Mouse (Mus musculus): Measurements from ENCODE around the gene Mageb5.
"Not testable (repeated sequence)": the region's sequence is repeated elsewhere in the genome, so short reads cannot be mapped to it uniquely, and the experiment has no call there.

Gene Mageb5

GRCm38 (mm10) chrX:91782918-91783317, at the start of gene Mageb5:
Gene Mageb5, minus strand, starts transcription at chrX:91783018.
- DNase-seq (ENCODE audit: low read depth, low spot score) = not testable (repeated sequence)

GRCm38 (mm10) chrX:91759591-91760226, 23.1 kb downstream of the Mageb5 start:
- not testable (repeated sequence) for DNase-seq (ENCODE audit: low read depth, low spot score)

Measured in A20 (cell line).